Mouse (Mus musculus): ENCODE results near the gene Kif6.

- no peak for TF ChIP-seq CTCF (IDR thresholded peaks at IDR 0.05; ENCODE audit: extremely low read depth, insufficient read length, insufficient replicate concordance, low read depth, low read length)
- no peak for TF ChIP-seq POLR2A (IDR thresholded peaks at IDR 0.05; ENCODE audit: low read depth, low read length)
Measured at GRCm38 (mm10) chr17:49750889-49751324, 136.0 kb downstream of the Kif6 start.
